Mouse (Mus musculus): ENCODE results near the gene Amy2a3.
"Not testable (repeated sequence)": the region's sequence is repeated elsewhere in the genome, so short reads cannot be mapped to it uniquely, and the experiment has no call there.

Gene Amy2a3

GRCm38 (mm10) chr3:113323952-113324351 is at the start of gene Amy2a3:
Gene Amy2a3, minus strand, starts transcription at chr3:113324052.
- DNase-seq (ENCODE audit: low spot score), result not testable (repeated sequence)

- not testable (repeated sequence) for DNase-seq (ENCODE audit: low spot score)
These were observed 32.7 kb upstream of the Amy2a3 start, which contains the start of gene Amy2a2 for GRCm38 (mm10) chr3:113356558-113356957. Gene Amy2a2, minus strand, starts transcription at chr3:113356658.

GRCm38 (mm10) chr3:113345484-113345883 is 21.6 kb upstream of the Amy2a3 start:
- DNase-seq (ENCODE audit: low spot score), result not testable (repeated sequence)

GRCm38 (mm10) chr3:113312937-113313336 is 10.9 kb downstream of the Amy2a3 start:
- DNase-seq (ENCODE audit: low spot score), result not testable (repeated sequence)

- DNase-seq (ENCODE audit: low spot score), result not testable (repeated sequence)
These were observed 32.5 kb downstream of the Amy2a3 start, which contains the start of gene Amy2a4 for GRCm38 (mm10) chr3:113291349-113291748. Gene Amy2a4, minus strand, starts transcription at chr3:113291449.

- DNase-seq (ENCODE audit: low spot score), result not testable (repeated sequence)
These were observed 43.6 kb downstream of the Amy2a3 start for GRCm38 (mm10) chr3:113280285-113280684.

- not testable (repeated sequence) for DNase-seq (ENCODE audit: low spot score)
These were observed 44.3 kb downstream of the Amy2a3 start for GRCm38 (mm10) chr3:113279586-113279985.

Measured in lung, postnatal 25 days (tissue).